Mouse (Mus musculus): Measurements from ENCODE around the gene Lmtk2.
A peak's percentile ranks its signal among the peaks of the same experiment; 100 is the strongest.

DNA sequence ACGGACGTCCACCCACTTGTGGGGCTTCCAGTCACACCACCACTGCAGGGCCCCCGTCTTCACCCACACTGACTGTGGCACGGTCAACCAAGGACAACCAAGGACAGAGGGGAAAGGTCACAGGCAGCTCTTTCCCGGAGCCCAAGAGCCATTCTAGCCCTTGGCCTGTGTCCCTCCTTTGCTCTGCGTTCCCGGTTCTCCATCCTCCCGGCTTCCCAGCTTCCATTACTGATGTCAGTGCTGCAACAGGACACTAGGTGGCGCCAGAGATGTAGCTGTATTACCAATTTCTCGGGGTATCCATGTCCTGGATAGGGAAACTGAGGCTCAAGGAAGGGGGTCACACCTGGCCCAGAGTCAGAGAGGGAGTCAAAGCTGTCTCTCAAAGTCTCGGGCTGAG lies 107.2 kb downstream of the Lmtk2 start:
- TF ChIP-seq CTCF (IDR thresholded peaks at IDR 0.05; ENCODE audit: low read depth) = peak; percentile 90
- no peak for TF ChIP-seq EP300 (optimal IDR thresholded peaks at IDR 0.05)
